Mouse (Mus musculus): ENCODE measurements at regions not wholly inside any gene's neighbourhood (a gene's known extent, or its start where the extent isn't known, plus 50 kb on each side); places are given as distances from the start of the nearest gene placed in this dataset.
A peak's percentile ranks its signal among the peaks of the same experiment; 100 is the strongest.

DNA sequence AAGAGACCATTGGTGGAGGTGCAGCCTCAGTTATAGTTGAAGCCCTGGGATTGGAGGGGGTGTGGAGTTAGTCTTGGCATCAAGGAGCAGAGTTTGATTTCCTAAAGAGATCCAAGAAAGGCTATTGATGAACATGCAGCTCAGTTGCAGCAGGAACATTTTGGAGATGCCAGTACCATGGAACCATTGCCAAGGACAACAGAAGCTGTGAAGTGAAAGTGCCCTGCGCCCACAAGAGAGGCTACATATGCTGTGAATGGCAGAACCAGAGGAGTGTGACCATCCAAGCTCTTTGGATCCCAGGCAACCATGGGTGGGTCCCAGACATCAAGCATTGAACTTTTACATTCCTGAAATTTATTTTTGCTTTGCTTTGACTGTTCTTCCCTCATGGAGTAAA is 539.2 kb upstream of the Mpdz start:
- H3K9ac ChIP-seq (replicated peaks; ENCODE audit: low read length): no peak overlapping the region

DNA sequence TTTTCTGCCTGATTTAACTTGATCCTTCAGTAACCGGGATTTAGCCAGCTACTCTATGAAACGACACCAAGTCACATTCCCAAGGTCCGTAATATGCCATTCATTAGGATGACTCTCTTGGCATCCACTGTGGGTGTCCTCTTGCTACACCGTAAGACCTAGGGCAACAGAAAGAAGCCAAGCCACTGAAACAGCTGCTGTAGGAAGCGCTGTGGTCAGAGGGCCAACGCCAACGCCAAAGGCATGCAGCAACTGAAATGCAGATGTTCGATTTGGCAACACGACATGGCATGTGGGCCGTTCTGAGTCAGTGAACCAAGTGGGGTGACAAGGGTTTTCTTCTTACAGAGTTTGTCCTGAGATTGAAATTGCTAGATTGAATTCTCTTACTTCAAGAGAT is 527.9 kb upstream of the Mpdz start:
- H3K4me3 ChIP-seq (ENCODE audit: low read depth, low read length): no peak overlapping the region
- ATAC-seq (replicated peaks; ENCODE audit: insufficient number of reproducible peaks, low FRiP score, low TSS enrichment, low read depth) (no peak), DNase-seq (ENCODE audit: low spot score) (no peak)
- H3K27me3 ChIP-seq (ENCODE audit: control insufficient read depth, insufficient read depth, low read length): no peaks in the 10 kb centered on the region
- no peaks in the 10 kb centered on the region for H3K9me3 ChIP-seq (replicated peaks; ENCODE audit: control insufficient read depth, low read length)
- no peaks in the 10 kb centered on the region for H3K36me3 ChIP-seq (replicated peaks; ENCODE audit: control insufficient read depth, insufficient read depth, low read depth, low read length)
- H3K27ac ChIP-seq (replicated peaks; ENCODE audit: low read depth, low read length): no peak overlapping the region
- WGBS: 82% methylated on average over 10 of the region's 10 CpGs
- no peak overlapping the region for H3K9ac ChIP-seq (replicated peaks; ENCODE audit: low read length)
- no peaks in the 10 kb centered on the region for H3K4me1 ChIP-seq (ENCODE audit: control insufficient read depth, insufficient read depth, low read length)
- H3K4me2 ChIP-seq (ENCODE audit: low read depth, low read length): no peak overlapping the region

More for the DNA sequence above, 539.2 kb upstream of the Mpdz start:
- no peaks in the 10 kb centered on the region for H3K4me1 ChIP-seq (ENCODE audit: control insufficient read depth, insufficient read depth, low read length)
- no peak overlapping the region for H3K4me3 ChIP-seq (ENCODE audit: low read depth, low read length)
- no peak overlapping the region for H3K4me2 ChIP-seq (ENCODE audit: low read depth, low read length)
- no peaks in the 10 kb centered on the region for H3K36me3 ChIP-seq (replicated peaks; ENCODE audit: control insufficient read depth, insufficient read depth, low read depth, low read length)
- H3K27ac ChIP-seq (replicated peaks; ENCODE audit: low read depth, low read length): no peak overlapping the region
- WGBS: 90% methylated on average over 1 of the region's 1 CpGs
- no peaks in the 10 kb centered on the region for H3K9me3 ChIP-seq (replicated peaks; ENCODE audit: control insufficient read depth, low read length)
- H3K27me3 ChIP-seq (ENCODE audit: control insufficient read depth, insufficient read depth, low read length): no peaks in the 10 kb centered on the region
- DNase-seq (ENCODE audit: low spot score): no peak
- no peak for ATAC-seq (replicated peaks; ENCODE audit: insufficient number of reproducible peaks, low FRiP score, low TSS enrichment, low read depth)

DNA sequence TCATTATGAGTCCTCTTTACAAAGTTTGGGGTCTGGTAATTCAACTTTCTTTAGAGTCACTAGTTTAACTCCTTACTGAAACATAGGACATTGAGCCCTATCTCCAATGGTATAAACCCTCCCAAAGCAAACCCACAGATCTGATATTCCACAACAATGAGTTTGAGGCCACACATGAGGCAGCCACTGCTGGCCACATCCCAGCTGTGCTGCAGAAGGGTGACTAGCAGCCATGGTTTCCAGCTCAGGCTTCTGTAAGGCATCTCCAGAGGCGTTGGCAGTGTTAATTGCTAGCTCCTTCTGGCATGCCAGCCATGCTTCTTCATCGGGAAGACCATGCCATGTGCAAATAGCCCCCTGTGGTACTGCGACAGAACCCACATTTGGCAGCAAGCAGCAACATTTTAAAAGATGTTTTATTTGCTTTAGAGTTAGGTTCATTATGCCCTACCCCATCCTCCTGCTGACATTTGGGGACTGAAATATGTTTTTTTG is 527.1 kb upstream of the Mpdz start:
- no peak overlapping the region for H3K4me3 ChIP-seq (ENCODE audit: low read depth, low read length)
- H3K9me3 ChIP-seq (replicated peaks; ENCODE audit: control insufficient read depth, low read length): no peaks in the 10 kb centered on the region
- WGBS: 70% methylated on average over 3 of the region's 3 CpGs
- no peaks in the 10 kb centered on the region for H3K4me1 ChIP-seq (ENCODE audit: control insufficient read depth, insufficient read depth, low read length)
- no peak overlapping the region for H3K4me2 ChIP-seq (ENCODE audit: low read depth, low read length)
- H3K27ac ChIP-seq (replicated peaks; ENCODE audit: low read depth, low read length): no peak overlapping the region
- no peak overlapping the region for H3K9ac ChIP-seq (replicated peaks; ENCODE audit: low read length)
- no peaks in the 10 kb centered on the region for H3K36me3 ChIP-seq (replicated peaks; ENCODE audit: control insufficient read depth, insufficient read depth, low read depth, low read length)
- DNase-seq (ENCODE audit: low spot score) (no peak), ATAC-seq (replicated peaks; ENCODE audit: insufficient number of reproducible peaks, low FRiP score, low TSS enrichment, low read depth) (no peak)
- no peaks in the 10 kb centered on the region for H3K27me3 ChIP-seq (ENCODE audit: control insufficient read depth, insufficient read depth, low read length)

DNA sequence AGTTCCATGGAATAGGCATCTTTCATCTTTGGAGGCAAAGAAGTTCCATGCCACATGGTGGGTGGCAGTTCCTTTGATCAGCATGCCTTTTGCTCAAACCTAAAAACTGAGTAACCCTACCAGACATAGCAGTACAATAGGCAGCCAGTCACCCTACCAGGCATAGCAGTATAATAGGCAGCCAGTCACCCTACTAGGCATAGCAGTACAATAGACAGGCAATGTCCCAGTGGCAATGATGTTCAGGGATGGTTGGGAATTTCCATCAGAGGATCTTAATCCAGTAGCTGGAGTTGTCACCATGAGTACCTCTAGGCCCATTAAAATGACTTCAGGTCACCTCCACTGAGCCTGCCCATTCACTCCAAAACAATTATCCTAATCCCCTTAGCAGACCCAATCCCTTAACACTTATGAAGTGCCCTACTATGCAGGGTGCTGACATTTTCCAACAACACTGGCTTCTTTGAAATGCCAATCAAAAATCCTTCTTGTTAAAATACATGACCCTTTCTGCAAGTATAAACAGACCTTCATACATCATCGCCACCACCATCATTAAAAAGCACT is 523.5 kb upstream of the Mpdz start:
- Histone ChIP-seq H3K27me3 (ENCODE audit: control insufficient read depth, insufficient read depth, low read length) (no peaks in the 10 kb centered on the region), H3K4me2 (ENCODE audit: low read depth, low read length) (no peak overlapping the region), H3K4me1 (ENCODE audit: control insufficient read depth, insufficient read depth, low read length) (no peaks in the 10 kb centered on the region), H3K9me3 (replicated peaks; ENCODE audit: control insufficient read depth, low read length) (no peaks in the 10 kb centered on the region), H3K4me3 (ENCODE audit: low read depth, low read length) (no peak overlapping the region), H3K27ac (replicated peaks; ENCODE audit: low read depth, low read length) (no peak overlapping the region), H3K36me3 (replicated peaks; ENCODE audit: control insufficient read depth, insufficient read depth, low read depth, low read length) (no peaks in the 10 kb centered on the region), H3K9ac (replicated peaks; ENCODE audit: low read length) (no peak overlapping the region)
- ATAC-seq (replicated peaks; ENCODE audit: insufficient number of reproducible peaks, low FRiP score, low TSS enrichment, low read depth): no peak
- 80% methylated on average over 1 of the region's 1 CpGs for WGBS
- DNase-seq (ENCODE audit: low spot score): no peak

DNA sequence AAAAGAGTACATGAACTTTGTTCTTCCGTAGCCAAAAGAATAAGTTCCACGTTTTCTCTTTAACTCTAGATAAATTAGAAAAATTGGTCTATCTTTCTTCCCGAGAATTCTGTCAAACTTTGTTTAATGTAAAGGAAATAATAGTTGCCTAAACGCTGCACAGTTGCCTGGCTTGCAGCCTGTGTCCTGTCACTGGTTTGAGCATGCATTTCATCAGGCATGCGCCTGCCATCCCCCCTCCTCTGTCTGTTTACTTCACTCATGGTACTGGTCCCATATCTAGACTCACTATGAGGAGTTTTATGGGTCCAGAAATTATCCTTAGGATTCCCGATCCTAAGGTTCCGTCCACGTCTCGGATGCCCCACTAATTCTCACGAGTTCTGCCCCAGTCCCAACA is 520.5 kb upstream of the Mpdz start:
- 80% methylated on average over 10 of the region's 10 CpGs for WGBS

DNA sequence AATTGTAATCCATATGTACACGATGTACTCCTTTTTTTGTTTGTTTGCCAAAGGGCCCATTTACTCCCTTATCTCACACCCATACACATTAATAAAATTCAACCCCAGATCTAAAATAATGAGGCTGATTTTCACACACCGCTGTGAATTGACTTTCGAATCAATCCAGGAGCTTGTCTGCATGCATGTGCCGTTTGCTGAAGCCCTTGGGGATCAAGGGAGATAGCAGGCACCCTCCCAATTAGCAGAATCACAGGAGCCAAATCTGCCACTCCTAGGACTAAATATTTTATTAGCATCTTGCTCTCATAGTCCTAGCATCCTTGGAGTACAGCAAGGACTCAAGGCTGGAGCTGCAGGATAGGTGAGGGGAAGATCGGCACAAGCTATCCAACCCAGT is 520.0 kb upstream of the Mpdz start:
- Histone ChIP-seq H3K9ac (replicated peaks; ENCODE audit: low read length) (no peak overlapping the region), H3K4me3 (ENCODE audit: low read depth, low read length) (no peak overlapping the region), H3K36me3 (replicated peaks; ENCODE audit: control insufficient read depth, insufficient read depth, low read depth, low read length) (no peaks in the 10 kb centered on the region), H3K9me3 (replicated peaks; ENCODE audit: control insufficient read depth, low read length) (no peaks in the 10 kb centered on the region), H3K4me2 (ENCODE audit: low read depth, low read length) (no peak overlapping the region), H3K27ac (replicated peaks; ENCODE audit: low read depth, low read length) (no peak overlapping the region), H3K27me3 (ENCODE audit: control insufficient read depth, insufficient read depth, low read length) (no peaks in the 10 kb centered on the region), H3K4me1 (ENCODE audit: control insufficient read depth, insufficient read depth, low read length) (0 out of 2 replicates have a peak, but pooled peaks cover under 1% of the 10 kb centered on the region)
- ATAC-seq (replicated peaks; ENCODE audit: insufficient number of reproducible peaks, low FRiP score, low TSS enrichment, low read depth): no peak
- no peak for DNase-seq (ENCODE audit: low spot score)
- WGBS: 79% methylated on average over 5 of the region's 5 CpGs

More for the DNA sequence above, 520.5 kb upstream of the Mpdz start:
- H3K9ac ChIP-seq (replicated peaks; ENCODE audit: low read length): no peak overlapping the region
- no peak overlapping the region for H3K27ac ChIP-seq (replicated peaks; ENCODE audit: low read depth, low read length)
- no peaks in the 10 kb centered on the region for H3K36me3 ChIP-seq (replicated peaks; ENCODE audit: control insufficient read depth, insufficient read depth, low read depth, low read length)
- H3K27me3 ChIP-seq (ENCODE audit: control insufficient read depth, insufficient read depth, low read length): no peaks in the 10 kb centered on the region
- no peak overlapping the region for H3K4me3 ChIP-seq (ENCODE audit: low read depth, low read length)
- no peaks in the 10 kb centered on the region for H3K4me1 ChIP-seq (ENCODE audit: control insufficient read depth, insufficient read depth, low read length)
- no peaks in the 10 kb centered on the region for H3K9me3 ChIP-seq (replicated peaks; ENCODE audit: control insufficient read depth, low read length)
- DNase-seq (ENCODE audit: low spot score): no peak
- H3K4me2 ChIP-seq (ENCODE audit: low read depth, low read length): no peak overlapping the region
- ATAC-seq (replicated peaks; ENCODE audit: insufficient number of reproducible peaks, low FRiP score, low TSS enrichment, low read depth): no peak

DNA sequence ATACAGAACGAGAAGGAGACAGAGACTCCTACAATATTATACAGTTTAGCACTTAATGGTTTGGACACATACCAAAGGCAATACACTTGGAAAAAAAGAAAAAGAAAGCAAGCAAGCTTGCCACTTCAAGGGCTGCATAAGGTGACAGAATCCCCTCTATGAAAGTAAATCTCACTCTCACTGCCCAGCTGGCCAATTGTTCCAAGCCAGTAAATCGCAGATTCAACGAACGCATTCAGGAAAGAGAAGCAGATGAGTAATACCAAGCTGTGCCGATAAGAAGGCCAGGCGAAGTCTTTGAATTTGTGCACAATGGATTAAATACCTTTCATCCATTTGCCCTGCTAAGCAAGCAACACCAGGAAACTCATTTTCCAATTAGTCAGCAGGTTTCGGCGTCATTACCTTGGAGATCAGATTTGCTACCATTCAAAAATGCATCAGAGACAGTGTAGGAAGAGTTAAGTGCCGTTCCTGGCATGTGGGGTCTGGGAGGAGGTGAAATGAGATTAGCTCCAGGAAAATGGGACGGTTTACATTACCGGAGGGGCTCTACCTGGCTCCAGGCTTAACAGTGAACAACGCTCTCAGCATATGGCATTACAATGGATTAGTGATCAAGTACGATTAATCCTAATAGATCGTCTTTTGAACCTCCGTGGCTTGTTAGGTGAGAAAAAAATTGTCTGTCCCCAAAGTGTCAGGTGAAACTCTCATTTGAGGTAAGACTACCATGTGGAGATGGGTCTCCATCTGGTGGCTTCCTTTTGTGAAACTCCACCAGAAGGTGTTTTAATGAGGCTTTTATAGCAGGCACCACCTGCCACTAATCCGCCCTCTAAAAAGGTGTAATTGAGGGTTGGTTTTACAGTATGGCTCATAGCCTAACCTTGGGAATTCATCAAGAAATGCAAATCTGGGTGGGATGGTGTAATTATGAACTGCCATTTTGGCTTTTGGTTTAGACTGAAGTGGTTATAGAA is 518.2 kb upstream of the Mpdz start:
- DNase-seq (ENCODE audit: low spot score): peak; percentile 9
- Histone ChIP-seq H3K27ac (replicated peaks; ENCODE audit: low read depth, low read length) (no peak overlapping the region), H3K4me2 (ENCODE audit: low read depth, low read length) (no peak overlapping the region), H3K27me3 (ENCODE audit: control insufficient read depth, insufficient read depth, low read length) (no peaks in the 10 kb centered on the region), H3K9ac (replicated peaks; ENCODE audit: low read length) (no peak overlapping the region), H3K36me3 (replicated peaks; ENCODE audit: control insufficient read depth, insufficient read depth, low read depth, low read length) (no peaks in the 10 kb centered on the region), H3K9me3 (replicated peaks; ENCODE audit: control insufficient read depth, low read length) (no peaks in the 10 kb centered on the region), H3K4me3 (ENCODE audit: low read depth, low read length) (no peak overlapping the region), H3K4me1 (ENCODE audit: control insufficient read depth, insufficient read depth, low read length) (peaks cover 3% of the 10 kb centered on the region; the same call in 1 of the 2 replicates)
- no peak for ATAC-seq (replicated peaks; ENCODE audit: insufficient number of reproducible peaks, low FRiP score, low TSS enrichment, low read depth)
- 71% methylated on average over 16 of the region's 16 CpGs for WGBS
